Mouse (Mus musculus): ENCODE measurements around the gene Wdr78.

DNA sequence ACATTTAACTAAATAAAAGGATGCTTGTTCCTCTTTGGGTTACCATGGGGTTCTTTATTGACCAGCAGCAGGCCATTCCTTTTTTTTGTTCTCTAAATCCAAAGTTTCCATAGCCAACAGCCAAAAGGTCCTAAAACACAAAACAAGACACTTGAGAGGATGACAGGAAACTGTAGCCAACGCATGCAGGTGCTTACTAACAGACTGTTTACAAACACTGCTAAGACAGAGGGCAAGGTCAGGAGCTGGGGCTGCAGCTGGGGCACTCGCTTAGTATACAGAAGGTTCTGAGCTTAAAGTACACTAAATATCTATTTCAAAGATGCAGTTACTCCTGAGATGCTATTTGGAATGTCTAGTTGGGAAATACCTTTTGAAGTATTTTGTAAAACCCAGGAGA is 49.9 kb downstream of the Wdr78 start:
- TF ChIP-seq CTCF (IDR thresholded peaks at IDR 0.05; ENCODE audit: low read depth) (no peak), EP300 (IDR thresholded peaks at IDR 0.05; ENCODE audit: low read depth) (no peak)

Data from liver, embryonic 14.5 days (tissue).